9 mouse cellular contexts compared by ENCODE assay signal in the genomic region with DNA sequence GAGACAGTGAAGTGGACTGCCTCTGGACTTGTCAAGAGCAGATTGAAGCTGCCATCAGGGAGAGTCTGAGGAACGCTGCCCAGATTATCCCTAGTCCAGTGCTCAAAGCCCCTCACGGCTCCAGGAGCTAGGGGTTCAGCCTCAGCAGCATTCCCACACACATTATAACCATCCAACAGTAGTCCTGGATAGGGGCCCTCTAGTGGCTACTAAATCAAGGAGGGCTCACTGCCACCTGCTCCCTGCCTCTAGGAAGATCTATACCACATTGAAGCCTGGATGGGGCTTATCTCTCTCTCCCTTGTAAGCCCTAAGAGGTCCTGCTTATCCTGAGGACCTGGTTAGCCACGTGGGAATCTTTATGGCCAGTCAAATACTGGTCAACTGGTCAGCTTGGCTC. TPM values are rescaled to one million over a fixed set of nuclear protein-coding genes. Genes with fewer than 3 reads are reported as not detected.
DNase-seq lines count a peak whose midpoint lies in the region; ATAC-seq and TF ChIP-seq lines count a peak whose summit lies in the region.
"Had no signal": no experiment of that assay in that cellular context is flagged by ENCODE, and none has a peak within 500 bp of the region (broad histone marks: within the 10 kb centered on the region; RNA-seq: fewer than 3 reads in every experiment).

No protein-coding gene starts in this region.

- ATAC-seq in forebrain, embryonic 12.5 days (ENCODE audit: low FRiP score) = 0 out of 2 replicates have a peak, but pooled peaks have one; percentile 27
- ATAC-seq in forebrain, embryonic 15.5 days (replicated peaks) = no peak; the same call in 1 of the 2 replicates
- 0 out of 2 replicates have a peak, but pooled peaks have one; percentile 23 for ATAC-seq in lung, embryonic 16.5 days (ENCODE audit: low read depth)
- ATAC-seq in hindbrain, postnatal 0 days = no peak

- no peak overlapping the region for H3K4me3 ChIP-seq in forebrain, embryonic 12.5 days (replicated peaks)
- H3K4me3 ChIP-seq in forebrain, embryonic 15.5 days = no peak overlapping the region
- H3K4me3 ChIP-seq in lung, embryonic 16.5 days (ENCODE audit: low read length) = no peak overlapping the region
- H3K4me3 ChIP-seq in hindbrain, postnatal 0 days (ENCODE audit: low read length) = no peak overlapping the region

- H3K4me2 ChIP-seq in forebrain, embryonic 12.5 days = no peak overlapping the region
- H3K4me2 ChIP-seq in forebrain, embryonic 15.5 days (replicated peaks) = no peak overlapping the region
- H3K4me2 ChIP-seq in lung, embryonic 16.5 days (ENCODE audit: low read depth, low read length) = no peak overlapping the region
- no peak overlapping the region for H3K4me2 ChIP-seq in hindbrain, postnatal 0 days (ENCODE audit: low read depth, low read length)

- H3K27ac ChIP-seq in forebrain, embryonic 12.5 days = no peak overlapping the region
- no peak overlapping the region for H3K27ac ChIP-seq in forebrain, embryonic 15.5 days (replicated peaks)
- H3K27ac ChIP-seq in lung, embryonic 16.5 days (ENCODE audit: low read length) = no peak overlapping the region
- H3K27ac ChIP-seq in hindbrain, postnatal 0 days = no peak overlapping the region

- no peaks in the 10 kb centered on the region for H3K36me3 ChIP-seq in forebrain, embryonic 12.5 days (replicated peaks)
- H3K36me3 ChIP-seq in forebrain, embryonic 15.5 days = no peaks in the 10 kb centered on the region
- no peaks in the 10 kb centered on the region for H3K36me3 ChIP-seq in lung, embryonic 16.5 days (ENCODE audit: control insufficient read depth, insufficient read depth, low read length)
- H3K36me3 ChIP-seq in hindbrain, postnatal 0 days (ENCODE audit: insufficient read depth, low read length) = no peaks in the 10 kb centered on the region

- no peaks in the 10 kb centered on the region for H3K9me3 ChIP-seq in forebrain, embryonic 12.5 days
- H3K9me3 ChIP-seq in forebrain, embryonic 15.5 days = no peaks in the 10 kb centered on the region
- H3K9me3 ChIP-seq in lung, embryonic 16.5 days (ENCODE audit: control insufficient read depth, low read length) = no peaks in the 10 kb centered on the region
- no peaks in the 10 kb centered on the region for H3K9me3 ChIP-seq in hindbrain, postnatal 0 days (ENCODE audit: low read length)

- TF ChIP-seq CTCF in hindbrain, postnatal 0 days (IDR thresholded peaks at IDR 0.05; ENCODE audit: low read depth) = peak; percentile 50

- WGBS in forebrain, embryonic 12.5 days = 23% methylated on average over 3 of the region's 3 CpGs
- 15% methylated on average over 3 of the region's 3 CpGs for WGBS in forebrain, embryonic 15.5 days
- 31% methylated on average over 3 of the region's 3 CpGs for WGBS in lung, embryonic 16.5 days
- WGBS in hindbrain, postnatal 0 days = 30% methylated on average over 3 of the region's 3 CpGs

- DNase-seq in lung, postnatal 25 days (ENCODE audit: low spot score) = no peak
- DNase-seq in hindbrain, postnatal 0 days (ENCODE audit: low spot score) = no peak
- DNase-seq in retina, embryonic 14.5 days (ENCODE audit: low spot score) = peak; percentile 70
- DNase-seq in right cerebral cortex, postnatal 14 days = no peak
- DNase-seq in cerebellum, adult 9-11 months = no peak
- DNase-seq: lung, postnatal 14 days had no signal

- peaks cover 10% of the 10 kb centered on the region; the same call in 1 of the 2 replicates for H3K4me1 ChIP-seq in forebrain, embryonic 12.5 days
- peaks cover 14% of the 10 kb centered on the region for H3K4me1 ChIP-seq in forebrain, embryonic 15.5 days
- H3K4me1 ChIP-seq in lung, embryonic 16.5 days (replicated peaks; ENCODE audit: control insufficient read depth, insufficient read depth, low read length) = no peaks in the 10 kb centered on the region
- no peaks in the 10 kb centered on the region for H3K4me1 ChIP-seq in hindbrain, postnatal 0 days (ENCODE audit: insufficient read depth, low read length)

- H3K9ac ChIP-seq in forebrain, embryonic 12.5 days = no peak overlapping the region
- H3K9ac ChIP-seq in forebrain, embryonic 15.5 days (replicated peaks) = no peak overlapping the region
- no peak overlapping the region for H3K9ac ChIP-seq in lung, embryonic 16.5 days (ENCODE audit: low read length)
- H3K9ac ChIP-seq in hindbrain, postnatal 0 days (replicated peaks; ENCODE audit: low read length) = no peak overlapping the region

- H3K27me3 ChIP-seq in forebrain, embryonic 12.5 days = no peaks in the 10 kb centered on the region
- H3K27me3 ChIP-seq in forebrain, embryonic 15.5 days = no peaks in the 10 kb centered on the region
- H3K27me3 ChIP-seq in lung, embryonic 16.5 days (ENCODE audit: control insufficient read depth, insufficient read depth, low read depth, low read length) = no peaks in the 10 kb centered on the region
- no peaks in the 10 kb centered on the region for H3K27me3 ChIP-seq in hindbrain, postnatal 0 days (ENCODE audit: insufficient read depth, low read length)

RNA-seq across cellular contexts. Expression of a gene that starts 16.1 kb away (rescaled TPM):
- polyA plus RNA-seq in forebrain, embryonic 12.5 days (2016; fragmentation: Nextera tagmentation; extraction: Ambion mirVana) = 18.9 and 20.6 TPM in 2 replicates
- 23.1 and 23.8 TPM in 2 replicates for polyA plus RNA-seq in forebrain, embryonic 15.5 days (2015; fragmentation: Nextera tagmentation; extraction: Ambion mirVana)
- polyA plus RNA-seq in lung, embryonic 16.5 days (2015; fragmentation: Nextera tagmentation; extraction: Ambion mirVana) = 8.1 and 8.9 TPM in 2 replicates
- 36.3 and 39.8 TPM in 2 replicates for total RNA-seq in hindbrain, postnatal 0 days (2014; rRNA removed)
- polyA plus RNA-seq in hindbrain, postnatal 0 days (2015; fragmentation: Nextera tagmentation; extraction: Ambion mirVana) = 15.4 and 15.8 TPM in 2 replicates

Comparison
In these comparisons a context has a peak if more than half of its experiments do, and no peak if none do; other contexts are left out.
1. ATAC-seq: peak in forebrain, embryonic 12.5 days (single experiment) and lung, embryonic 16.5 days (single experiment); none in forebrain, embryonic 15.5 days (single experiment) and hindbrain, postnatal 0 days (single experiment).